Mouse (Mus musculus) E14TG2a.4 (cell line): Measurements from ENCODE around the gene Selenov.

ENCODE experiments used
- CTCF ChIP-seq: conservative IDR thresholded peaks from 2 replicates; pipeline ENCODE4 v1.5.1; 2014; ENCODE audit warnings: low read length
- POU5F1 ChIP-seq: IDR thresholded peaks from 2 replicates; pipeline ENCODE4 v1.6.1; 2014; ENCODE audit warnings: low read length, borderline replicate concordance

- no peak for TF ChIP-seq CTCF
- TF ChIP-seq POU5F1 = no peak
Observed at GRCm38 (mm10) chr7:28268042-28268531, 22.9 kb downstream of the Selenov start.
